Mouse (Mus musculus): ENCODE results near the gene Rufy2.

Gene Rufy2

DNA sequence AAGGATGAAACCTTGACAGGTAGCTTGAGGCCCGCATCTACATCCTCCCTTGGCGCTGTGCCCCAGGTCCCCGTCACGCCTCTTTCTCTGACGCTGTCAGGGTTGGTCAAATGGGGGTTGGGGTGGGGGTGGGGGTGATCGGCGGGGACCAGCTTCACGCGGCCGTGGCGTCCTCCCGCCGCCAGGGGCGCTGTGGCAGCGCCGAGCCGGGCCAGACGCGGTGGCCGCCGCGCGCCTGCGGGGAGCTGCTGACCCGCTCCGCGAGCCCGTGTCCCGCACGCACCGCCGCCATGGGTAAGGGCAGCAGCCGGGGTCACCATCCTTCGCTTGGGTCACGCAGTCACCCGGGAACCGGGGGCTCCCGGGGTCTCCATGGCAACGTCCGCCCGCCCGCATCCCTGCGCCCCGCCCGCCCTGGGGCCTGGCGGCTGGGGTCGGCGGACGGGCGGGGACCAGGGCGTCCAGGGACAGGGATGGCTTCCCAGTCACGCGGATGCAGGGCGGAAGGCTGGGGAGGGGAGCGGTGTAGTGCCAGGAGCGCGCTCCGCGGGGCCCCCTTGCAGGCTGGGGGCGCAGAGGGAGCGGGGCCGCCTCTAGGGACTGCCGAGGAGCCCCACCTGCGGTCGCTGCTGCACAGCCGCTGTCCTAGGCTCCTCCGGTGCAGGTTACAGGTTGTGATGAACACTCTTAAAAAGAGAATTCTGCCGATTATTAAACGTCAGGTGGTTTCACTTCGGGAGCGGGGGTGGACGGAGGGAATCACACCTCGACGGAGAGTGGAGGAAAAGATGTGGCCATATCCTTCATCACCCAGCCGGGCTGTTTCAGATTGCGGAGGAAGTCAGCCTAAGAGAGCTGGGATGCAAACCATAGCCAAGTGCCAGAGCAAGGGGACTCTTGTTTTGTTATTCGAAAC is at the start of gene Rufy2:
TSS of gene Rufy2 (plus strand) at position 185 of the 916 bp plus-strand sequence.
- in situ Hi-C loops (cut with MboI, MseI), result no loop called here

DNA sequence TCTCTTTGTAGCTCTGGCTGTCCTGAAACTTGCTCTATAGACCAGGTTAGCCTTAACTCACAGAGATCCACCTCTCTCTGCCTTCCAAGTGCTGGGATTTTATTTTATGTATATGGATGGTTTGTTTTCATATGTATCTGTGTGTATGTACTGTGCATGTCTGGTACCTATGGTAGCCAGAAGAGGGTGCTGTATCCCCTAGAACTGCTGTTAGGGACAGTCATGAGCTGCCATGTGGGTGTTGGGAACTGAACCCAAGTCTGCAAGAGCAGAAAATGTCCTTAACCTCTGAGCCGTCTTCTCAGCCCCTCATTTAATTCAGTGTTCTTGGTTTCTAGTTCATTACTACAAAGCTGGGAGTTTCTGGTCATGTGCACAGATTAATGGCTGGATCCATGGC is 47.6 kb upstream of the Rufy2 start:
- in situ Hi-C loops (cut with MboI, MseI), result no loop called here

DNA sequence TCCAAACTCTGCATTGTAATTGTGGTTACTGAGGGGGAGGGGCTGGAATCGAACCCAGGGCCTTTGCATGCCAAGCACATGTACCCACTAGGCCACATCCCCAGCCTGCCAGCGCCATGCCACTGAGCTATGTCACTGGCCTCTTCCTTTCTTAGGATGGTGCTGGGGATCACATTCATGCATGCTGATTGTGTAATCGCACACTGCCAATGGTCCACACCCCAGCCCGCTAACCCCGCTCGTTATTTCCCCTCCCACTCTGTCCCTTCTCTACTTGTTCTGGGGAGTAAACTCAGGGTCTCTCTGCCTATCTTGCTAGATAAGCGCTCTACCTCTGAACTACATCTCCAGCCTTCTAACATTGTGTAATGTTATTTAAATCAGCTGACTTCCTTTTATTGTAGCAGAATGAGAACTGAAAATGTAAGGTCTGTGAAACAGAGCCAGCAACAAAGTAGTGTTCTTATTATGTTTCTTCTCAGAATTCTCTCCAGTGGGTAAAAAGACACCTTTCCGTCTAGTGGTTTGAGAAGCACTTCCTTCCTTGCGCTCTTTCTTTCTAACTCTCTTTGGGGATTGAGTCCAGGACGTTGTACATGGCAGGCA is 34.9 kb upstream of the Rufy2 start:
- in situ Hi-C loops (cut with MboI, MseI), result no loop called here

DNA sequence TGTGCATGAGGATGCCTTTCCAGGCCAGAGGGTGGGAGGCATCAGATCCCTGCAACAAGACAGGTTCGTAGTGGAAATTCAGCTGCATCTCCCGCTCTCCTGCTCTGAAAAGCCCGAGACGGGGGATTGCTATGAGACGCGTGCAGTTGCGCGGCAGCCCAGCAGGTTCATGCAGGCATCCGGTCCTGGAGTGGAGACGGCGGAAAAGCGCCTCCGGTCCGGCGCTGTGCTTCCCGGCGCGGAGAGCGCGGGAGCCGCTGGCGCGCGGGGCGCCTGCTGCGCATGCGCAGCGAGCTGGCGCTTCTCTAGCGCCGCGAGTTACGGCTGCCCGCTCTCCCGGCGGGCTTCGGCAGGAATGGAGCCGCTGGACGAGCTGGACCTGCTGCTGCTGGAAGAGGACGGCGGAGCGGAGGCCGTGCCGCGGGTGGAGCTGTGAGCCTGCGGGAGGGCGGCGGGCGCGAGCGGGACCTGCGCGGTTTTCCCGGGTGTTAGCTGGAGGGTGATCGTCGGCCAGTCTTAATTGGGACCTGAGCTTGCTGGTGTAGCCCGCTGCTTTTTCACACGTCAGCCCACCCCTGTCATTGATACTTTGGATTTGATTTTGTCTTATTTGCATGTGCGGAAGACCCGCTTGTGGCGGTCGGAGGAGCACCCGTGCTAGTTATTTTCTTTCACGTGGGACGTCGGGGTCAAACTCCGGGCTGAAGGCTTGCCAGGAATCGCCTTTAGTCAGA is 33.1 kb upstream of the Rufy2 start, which contains the start of gene Dna2:
TSS of gene Dna2 (plus strand) at position 289 of the 734 bp plus-strand sequence.
- in situ Hi-C loops (cut with MboI, MseI), result no loop called here

DNA sequence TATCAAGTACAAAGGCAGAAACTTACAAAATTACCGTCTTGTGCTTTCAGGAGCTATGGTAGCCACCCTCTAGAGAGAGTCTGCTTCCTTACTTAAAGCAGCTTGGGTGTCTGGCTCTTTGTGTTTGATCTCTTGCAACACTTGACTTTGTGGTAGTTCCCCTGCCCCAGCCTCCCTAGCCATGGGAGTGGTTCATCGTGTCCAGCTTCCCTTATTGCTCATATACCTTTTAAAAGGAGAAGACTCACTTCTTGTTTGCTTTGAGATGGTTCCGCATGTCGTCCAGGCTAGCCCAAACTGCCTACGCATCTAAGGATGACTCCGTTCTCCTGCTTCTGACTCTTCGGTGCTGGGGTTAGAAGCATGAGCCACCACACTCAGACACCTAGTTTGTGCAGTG is 31.5 kb upstream of the Rufy2 start:
- in situ Hi-C loops (cut with MboI, MseI), result no loop called here

DNA sequence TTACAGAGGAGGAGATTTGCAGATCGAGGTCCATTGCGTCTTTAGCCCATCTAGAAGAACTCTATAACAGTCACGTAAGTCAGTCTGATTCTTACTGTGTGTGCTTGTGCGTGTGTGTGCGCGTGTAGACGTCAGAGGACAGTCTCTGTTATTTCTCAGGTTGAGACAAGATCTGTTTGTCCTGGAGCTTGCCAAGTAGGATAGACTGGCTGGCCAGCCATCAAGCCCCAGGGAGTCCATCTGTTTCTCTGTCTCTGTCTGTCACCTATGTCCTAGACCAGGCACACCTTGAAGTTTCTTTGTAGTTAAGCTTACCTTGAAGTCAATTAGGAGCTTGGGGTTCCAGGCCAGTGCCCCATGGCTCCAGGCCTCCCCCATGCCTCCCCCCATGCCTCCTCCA is 16.1 kb upstream of the Rufy2 start:
- in situ Hi-C loops (cut with MboI, MseI), result no loop called here

DNA sequence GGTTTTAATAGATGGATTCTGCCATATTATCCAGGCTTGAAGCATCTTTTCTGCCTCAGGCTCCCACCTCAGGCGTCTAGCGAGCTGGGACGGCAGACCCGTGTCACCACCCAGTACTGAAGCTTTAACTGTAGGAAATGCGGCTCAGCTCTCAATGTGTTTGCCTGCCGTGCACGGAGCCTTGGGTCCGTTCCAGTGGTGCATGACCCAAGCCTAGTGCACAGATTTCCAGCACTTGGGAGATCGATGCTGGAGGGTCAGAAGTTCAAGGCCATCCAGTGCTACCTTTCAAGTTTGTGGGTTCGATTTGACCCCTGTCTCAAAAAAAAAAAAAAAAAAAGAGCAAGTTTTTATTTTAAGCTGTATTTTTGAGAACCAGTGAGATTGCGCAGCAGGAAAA is 14.2 kb upstream of the Rufy2 start:
- in situ Hi-C loops (cut with MboI, MseI), result no loop called here

DNA sequence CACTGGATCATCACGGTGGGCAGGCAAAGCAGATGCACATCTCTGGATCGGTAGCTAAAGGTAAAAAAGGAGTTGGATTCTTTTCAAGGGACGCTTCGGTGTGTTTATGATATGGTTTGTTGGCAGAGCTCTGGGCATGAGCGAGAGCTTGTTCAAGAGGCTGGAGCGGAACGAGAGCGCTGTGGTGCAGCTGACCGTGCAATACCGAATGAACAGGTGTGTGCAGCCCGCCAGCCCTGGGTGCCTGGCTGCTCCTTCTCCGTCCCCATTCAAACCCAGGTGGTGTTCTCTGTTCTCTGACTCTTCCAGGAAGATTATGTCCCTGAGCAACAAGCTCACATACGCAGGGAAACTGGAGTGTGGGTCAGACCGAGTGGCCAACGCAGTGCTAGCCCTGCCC is 13.7 kb upstream of the Rufy2 start:
- in situ Hi-C loops (cut with MboI, MseI), result no loop called here

DNA sequence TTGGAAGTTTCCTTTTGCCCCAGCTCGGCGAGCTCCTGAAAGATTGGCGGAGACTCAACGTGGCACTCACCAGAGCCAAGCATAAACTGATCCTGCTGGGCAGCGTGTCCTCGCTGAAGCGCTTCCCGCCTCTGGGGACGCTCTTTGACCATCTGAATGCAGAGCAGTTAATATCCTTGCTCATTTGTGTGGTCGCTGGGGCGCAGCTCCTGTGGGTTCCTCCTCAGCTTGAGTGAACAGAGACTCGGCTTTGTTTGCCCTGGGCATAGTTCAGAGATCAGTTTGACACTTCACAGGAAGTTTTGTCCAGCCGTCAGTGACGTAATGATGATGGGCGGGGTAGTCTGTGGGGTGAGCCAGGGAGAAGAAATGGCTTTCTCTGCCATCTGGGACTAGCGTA is 8.2 kb upstream of the Rufy2 start:
- in situ Hi-C loops (cut with MboI, MseI), result no loop called here

DNA sequence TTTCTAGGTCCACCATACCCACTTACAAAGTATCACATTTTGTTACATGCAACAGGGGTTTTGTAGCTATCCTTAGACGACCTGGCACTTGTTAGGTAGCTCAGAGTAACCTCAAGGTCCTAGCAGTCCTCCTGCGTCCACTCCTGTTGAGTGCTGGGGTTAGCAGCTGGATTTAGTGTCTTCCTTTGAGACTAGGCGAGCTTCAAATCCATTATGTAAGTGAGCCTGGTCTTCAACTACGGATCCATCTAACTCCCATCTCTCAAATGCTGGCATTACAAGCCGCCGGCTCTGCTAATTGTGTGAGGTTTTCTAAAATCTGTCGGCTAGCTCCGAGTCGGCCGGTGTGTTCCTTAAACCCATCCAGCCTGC is 370 bp upstream of the Rufy2 start:
- in situ Hi-C loops (cut with MboI, MseI), result no loop called here

DNA sequence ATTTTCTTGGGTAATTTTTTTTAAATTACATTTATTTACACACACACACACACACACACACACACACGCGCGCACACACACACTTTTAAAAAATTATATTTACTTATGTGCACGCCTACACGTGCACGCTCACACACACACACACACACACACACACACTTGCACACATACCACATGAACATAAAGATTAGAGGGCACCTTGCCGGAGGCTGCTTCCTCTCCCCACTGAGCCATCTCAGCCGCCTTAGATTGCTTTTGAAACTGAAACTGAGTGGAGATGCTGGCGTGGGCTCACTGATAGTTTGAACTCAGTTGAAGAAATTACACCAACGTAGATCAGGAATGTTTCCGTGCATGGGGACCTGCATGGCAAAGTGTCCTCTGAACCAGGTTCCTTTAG is 4.0 kb downstream of the Rufy2 start:
- in situ Hi-C loops (cut with MboI, MseI), result no loop called here

DNA sequence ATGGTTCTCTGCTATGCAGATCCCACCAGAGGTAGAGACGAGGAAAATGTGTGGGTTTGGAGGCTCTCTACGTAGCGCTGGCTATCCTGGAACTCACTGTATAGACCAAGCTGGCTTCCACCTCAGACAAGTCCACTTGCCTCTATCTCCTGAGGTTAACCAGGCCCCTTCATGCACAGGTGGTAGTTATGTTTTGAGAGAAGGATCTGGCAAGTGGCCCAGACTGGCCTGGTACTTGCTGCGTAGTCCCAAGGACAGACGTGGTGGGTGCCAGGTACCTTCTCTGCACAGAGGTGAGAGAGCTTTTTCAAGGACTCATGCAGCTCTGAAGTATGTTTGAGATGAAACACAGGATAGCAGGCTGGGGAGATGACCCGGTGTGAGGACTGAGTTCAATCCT is 4.5 kb downstream of the Rufy2 start:
- in situ Hi-C loops (cut with MboI, MseI), result no loop called here

DNA sequence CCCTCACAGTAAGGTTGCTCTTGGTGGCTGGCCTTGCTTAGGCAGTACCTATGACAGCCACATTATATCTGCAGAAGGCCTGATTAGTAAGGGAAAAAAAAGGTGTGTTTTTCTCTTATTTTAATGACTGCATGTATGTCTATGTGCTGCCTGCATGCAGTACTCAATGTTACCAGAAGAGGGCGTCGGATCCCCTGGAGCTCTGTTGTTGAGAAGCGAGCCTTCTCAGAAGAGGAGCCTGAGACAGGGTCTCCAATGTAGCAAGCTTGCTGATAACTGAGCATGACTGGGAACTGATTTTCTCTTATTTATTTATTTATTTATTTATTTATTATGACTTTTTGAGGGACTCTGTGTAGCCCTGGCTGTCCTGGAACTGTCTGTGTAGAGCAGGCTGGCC is 7.3 kb downstream of the Rufy2 start:
- in situ Hi-C loops (cut with MboI, MseI), result no loop called here

DNA sequence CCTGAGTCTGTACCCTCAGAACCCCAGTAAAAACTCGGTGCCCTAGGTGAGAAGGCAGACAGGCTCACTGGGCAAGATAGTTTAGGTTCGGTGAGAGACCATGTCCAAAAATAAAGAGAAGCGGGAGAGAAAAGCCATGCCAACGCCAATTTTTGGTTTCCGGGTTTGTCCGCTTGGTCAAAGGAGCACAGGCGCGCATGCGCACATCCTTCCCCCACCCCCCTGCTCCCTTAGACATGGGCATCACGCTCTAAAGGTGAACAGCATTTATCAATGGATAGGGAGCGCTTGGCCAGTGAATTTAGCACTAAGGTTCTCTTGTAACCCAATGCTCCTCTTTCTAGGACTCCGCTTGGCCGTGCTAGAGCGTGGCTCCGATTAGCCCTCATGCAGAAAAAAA is 10.6 kb downstream of the Rufy2 start:
- in situ Hi-C loops (cut with MboI, MseI), result no loop called here

DNA sequence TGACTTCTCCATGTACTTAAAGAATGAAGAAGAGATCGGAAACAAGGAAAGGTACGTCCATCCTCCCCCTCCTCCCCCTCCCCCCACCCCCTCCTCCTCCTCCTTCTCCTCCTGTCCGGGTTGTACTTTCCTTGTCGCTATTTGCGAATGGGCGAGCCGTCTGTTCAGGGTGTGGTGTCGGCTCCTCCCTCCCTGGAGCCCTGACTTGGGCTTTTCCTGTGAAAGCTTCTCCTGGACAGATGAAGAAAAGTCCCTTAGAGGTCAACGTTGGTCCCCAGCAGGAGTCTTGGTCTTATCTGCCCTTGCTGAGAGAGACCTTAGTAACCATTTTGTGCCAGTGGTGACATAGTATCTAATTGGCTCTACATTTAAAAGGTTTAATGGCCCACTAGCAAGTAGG is 14.0 kb downstream of the Rufy2 start:
- in situ Hi-C loops (cut with MboI, MseI), result no loop called here

DNA sequence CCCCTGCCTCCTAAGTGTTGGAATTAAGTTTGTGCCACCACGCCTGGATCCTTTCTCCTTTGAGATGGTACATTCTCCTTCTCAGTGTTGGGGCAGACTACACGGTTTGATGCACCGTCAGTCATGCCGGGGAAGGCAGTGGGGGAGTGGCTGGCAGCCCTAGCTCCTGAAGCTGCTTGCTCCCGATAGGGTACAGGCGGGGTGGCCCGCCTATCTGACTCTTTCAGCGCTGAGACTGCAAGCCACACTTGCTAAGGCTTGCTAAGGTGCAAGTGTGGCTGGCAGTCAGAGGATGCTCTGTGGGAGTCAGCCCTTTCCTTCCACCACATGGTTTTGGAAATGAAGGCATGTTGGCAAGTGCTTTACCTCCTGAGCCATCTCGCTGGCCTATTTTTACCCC is 20.6 kb downstream of the Rufy2 start:
- in situ Hi-C loops (cut with MboI, MseI), result no loop called here

DNA sequence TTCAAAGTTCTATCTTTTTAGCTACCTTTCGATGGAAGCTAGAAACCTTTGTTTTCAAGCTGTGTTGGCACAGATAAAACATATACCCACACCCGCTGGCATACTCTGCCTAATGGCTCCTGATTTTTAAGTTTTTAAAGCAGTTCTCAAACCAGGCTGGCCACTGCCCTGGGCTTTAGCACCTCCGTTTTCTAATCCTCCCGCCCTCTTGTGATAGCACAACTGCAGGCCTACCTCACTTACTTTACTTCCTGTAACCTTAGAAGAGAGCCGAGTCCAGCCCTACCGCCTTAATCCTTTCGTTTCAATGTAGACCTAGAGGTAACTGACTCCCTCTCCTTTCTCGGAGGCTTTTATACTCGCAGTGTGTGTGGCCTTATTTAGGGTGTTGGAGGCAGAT is 23.2 kb downstream of the Rufy2 start:
- in situ Hi-C loops (cut with MboI, MseI), result no loop called here

DNA sequence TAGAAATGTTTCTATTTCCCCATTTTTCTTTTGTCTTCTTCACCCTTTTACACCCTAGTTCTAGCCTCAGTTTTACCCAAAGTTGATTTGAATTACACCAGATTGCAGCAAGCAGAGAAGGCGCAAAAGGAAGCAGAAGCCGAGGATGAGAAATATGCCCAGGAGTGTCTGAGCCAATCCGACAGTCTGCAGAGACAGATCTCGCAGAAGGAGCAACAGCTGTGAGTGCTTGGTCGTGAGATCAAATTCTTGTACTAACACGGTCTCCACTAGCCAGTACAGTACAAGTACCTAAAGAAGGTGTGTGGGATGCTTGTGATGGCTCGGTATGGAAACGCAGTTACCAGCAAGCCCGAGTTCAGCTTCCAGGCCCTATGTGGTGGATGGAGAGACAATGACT is 24.5 kb downstream of the Rufy2 start:
- in situ Hi-C loops (cut with MboI, MseI), result no loop called here

DNA sequence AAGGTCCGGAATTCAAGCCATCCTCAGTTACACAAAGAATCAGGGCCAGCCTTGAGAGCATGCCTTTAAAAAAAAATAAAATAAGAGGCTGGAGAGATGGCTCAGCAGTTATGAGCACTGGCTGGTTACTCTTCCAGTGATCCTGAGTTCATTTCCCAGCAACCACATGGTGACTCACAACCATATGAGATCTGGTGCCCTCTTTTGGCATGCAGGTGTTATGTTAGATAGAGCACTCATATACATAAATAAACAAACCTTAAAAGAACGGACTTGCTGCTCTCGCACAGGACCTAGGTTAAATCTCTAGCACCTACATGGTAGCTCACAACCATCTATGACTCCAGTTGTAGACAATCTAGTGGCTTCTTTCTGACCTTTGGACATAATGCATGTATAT is 28.2 kb downstream of the Rufy2 start:
- in situ Hi-C loops (cut with MboI, MseI), result no loop called here

DNA sequence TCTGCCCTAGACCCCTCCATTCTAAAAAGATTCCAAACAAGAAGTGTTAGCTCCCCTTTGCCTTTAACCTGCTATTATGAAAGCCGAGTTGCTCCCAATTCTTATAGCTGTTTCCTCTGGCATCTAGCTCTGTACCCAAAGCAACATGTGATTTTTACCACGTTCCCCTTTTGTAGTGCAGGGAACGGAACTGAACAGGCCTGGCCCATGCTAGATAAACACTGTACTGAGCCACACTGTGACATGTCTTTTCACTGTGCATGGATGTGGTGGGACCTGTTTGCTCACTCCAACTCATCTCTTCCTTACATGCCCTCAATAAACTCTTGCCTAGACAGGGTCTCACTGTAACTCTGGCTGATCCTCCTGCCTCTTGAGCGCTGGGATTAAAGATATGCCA is 30.2 kb downstream of the Rufy2 start:
- in situ Hi-C loops (cut with MboI, MseI), result no loop called here

DNA sequence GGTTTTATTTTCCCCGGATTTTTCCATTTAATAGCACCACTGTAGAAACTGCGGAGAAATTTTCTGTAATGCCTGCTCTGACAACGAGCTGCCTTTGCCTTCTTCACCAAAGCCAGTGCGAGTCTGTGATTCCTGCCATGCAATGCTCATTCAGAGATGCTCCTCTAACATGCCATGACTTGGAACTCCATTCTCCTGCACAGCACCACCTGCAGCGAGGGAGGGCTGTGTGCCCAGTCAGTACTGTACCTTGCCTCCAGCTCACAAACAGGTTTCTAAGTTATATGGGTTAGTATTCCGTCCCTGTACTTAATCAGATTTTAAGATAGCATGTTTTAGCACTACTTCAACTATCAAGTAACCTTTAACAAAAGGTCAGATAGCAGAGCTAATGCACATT is 31.5 kb downstream of the Rufy2 start:
- in situ Hi-C loops (cut with MboI, MseI), result no loop called here

DNA sequence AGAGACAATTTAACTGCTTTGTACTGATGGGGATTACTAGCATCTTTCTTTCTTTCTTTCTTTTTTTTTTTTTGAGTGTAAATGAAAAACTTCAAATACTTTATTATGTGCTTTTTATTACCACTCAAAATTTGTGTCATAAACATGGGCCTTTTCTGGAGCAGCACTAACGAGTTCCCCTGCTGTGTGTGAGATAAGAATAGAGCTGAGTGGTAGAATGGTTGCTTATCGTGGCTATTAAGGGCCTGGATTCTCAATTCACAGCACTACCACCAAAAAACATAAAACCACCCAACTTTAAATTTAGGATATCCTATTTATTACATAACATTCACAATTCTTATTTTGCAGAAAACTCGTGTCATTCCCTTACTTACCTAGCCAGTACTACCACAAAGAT is 33.5 kb downstream of the Rufy2 start:
- in situ Hi-C loops (cut with MboI, MseI), result no loop called here

DNA sequence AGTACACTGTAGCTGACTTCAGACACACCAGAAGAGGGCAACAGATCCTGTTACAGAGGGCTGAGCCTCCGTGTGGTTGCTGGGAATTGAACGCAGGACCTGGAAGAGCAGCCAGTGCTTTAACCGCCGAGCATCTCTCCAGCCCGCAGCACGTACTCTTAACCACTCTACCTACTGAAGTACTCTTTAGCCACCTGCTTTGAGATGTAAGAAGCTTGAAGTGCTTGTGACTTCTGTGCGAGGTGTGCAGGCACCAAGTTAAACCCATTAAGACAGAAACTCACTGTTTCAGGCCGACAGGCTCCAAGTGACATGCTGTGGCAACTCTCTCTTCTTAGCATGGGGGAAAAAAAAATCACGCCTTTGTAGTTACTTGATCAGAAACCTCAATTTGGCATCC is 34.1 kb downstream of the Rufy2 start:
- in situ Hi-C loops (cut with MboI, MseI), result no loop called here
